Mouse (Mus musculus) megakaryocyte, adult 5-6 weeks (primary cell): Measurements from ENCODE around the gene Prkaca. TPM values are rescaled to one million over a fixed set of nuclear protein-coding genes. Genes with fewer than 3 reads are reported as not detected.
"Not testable (repeated sequence)": the region's sequence is repeated elsewhere in the genome, so short reads cannot be mapped to it uniquely, and the experiment has no call there.

Source experiments
- ATAC-seq: 2 replicates; pipeline ENCODE4 v1.8.0; 2016; ENCODE audit warnings: mild to moderate bottlenecking, inconsistent platforms; ENCODE audit not compliant: poor library complexity, severe bottlenecking
- total RNA-seq, 2 experiments: library from RNA; stranded (forward) in 1 of 2; stranded (reverse) in 1 of 2; fragments of 153-499, 151-499 nt in 1 of 2; fragments of 221-1000, 200-1000 nt in 1 of 2; gene quantifications; 2 replicates each; pipeline versions ENCODE4 v1.2.3 to v1.2.4; 2015 to 2017

The Prkaca gene
- total RNA-seq, 2 experiments from 2014 or later, result 17.7 to 21.6 TPM

DNA sequence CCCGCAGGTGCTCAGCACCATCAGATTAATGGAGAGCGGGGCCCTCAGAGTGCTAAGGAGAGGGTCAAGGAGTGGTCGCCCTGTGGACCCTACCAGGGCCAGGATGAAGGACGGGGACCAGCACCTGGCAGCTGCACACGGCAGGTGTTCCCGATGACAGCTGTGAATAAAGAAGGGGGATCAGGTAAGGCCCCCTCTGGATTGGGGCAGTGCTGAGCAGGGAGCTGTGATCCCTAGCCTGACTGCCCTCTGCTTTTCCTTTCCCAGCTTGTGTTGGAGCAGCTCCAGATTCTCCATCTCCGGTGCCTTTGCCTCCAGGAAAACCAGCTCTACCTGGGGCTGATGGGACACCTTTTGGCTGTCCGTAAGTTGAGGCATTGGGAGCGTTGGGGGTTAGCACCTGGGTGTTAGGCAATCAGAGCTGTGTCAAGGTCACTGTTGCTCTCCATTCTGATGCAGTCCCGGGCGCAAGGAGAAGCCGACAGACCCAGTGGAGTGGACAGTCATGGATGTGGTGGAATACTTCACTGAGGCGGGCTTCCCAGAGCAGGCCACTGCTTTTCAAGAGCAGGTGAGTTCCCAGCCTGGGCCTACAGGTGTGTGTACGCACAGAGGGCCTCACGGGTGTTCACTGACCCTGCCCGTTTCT is 26.4 kb downstream of the Prkaca start:
- ATAC-seq, result no peak

- no peak for ATAC-seq
Measured at GRCm38 (mm10) chr8:83999825-84000224, 27.0 kb downstream of the Prkaca start.

DNA sequence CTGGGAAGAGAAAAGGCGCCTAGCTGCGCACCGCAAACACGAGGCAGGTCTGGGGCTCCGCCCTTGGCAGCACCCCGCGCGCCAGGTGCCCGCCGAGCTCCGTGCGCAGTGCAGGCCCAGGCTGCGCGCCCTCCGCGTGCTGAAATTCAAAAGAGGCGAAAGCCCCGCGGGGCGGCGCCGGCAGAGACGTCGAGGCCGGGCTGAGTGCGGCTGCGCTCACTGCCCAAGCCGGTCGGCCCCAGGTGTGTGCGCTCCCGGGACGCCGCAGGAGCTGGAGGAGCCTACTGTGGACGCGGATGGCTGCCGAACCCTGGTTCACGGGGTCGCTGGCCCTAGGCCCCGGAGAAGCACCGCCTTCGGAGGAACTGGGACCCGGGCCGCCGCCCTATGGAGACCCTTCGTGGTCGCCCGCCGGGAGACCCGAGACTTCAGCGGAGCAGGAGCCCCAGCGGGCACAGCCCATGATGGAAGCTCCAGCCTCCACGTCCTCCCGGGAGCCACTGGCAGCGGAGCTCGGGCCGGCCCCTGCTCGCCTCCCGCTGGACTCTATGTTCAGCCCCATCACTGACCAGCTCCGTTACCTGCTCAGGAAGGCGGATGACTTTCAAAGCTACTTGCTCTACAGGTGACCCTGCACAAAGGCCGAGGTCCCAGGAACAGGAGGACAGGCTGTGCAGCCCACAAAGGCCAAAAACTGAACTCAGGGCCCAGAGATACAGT is 28.6 kb downstream of the Prkaca start, which contains the start of gene 1700067K01Rik:
1700067K01Rik (plus strand) TSS at position 222 of the 720 bp plus-strand sequence.
- ATAC-seq, result no peak

DNA sequence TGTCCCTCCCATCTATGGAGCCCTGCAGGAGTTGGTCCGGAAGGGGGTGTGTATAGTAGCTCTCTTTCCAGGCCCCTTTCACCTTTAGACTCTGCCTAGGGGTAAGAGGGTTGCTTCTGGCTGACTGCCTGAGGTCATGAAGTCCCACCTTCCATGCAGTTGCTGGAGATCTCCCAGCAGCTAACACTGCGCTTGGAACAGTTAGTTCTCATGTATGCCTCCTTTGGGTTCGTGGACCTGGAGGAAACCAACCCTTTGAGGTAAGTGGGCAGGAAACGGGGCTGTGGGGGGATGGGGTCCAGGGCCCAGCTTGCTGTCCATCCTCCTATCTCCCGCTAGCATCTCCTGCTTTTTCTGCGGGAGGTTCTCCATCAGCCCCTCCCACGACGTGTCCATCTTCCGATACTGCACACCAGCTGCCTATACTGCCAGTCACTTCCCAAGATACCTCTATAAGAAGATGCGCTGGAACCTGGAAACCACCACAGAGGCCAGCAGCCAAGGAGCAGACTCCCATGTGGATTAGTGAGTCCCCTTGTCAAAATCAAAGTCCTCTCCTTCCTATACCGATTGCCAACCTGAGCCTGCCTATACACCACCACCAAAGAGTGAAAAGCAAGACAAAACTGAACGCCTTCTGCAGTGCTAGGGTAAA is 30.3 kb downstream of the Prkaca start:
- no peak for ATAC-seq

DNA sequence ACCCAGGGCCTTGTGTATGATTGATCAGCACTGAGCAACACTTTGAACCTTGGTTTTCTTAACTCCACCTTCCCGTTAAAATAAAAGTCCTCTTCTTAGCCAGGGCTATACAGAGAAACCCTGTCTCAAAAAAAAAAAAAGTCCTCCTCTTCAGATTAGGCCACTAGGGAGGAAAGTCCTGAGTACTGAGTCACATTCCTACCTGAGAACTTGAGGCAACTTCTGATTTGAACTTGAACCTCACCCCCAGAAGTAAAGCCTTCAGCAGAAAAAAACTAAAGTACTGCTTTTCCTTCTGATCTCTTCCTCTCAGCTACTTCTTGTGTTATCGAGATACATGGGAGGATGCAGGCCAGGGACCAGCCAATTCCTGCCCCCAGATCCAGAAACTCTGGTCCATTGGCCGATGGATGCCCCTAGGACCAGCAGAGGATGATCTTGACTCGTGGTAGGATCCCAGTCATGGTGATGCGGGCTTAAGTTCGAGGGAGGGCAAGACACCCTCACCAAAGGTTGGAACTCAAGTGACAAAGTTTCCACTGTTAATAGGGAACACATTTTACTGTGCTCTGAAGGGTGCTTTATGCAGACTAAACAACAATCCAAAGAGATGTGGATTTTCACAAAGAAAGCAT is 30.9 kb downstream of the Prkaca start:
- ATAC-seq, result no peak

GRCm38 (mm10) chr8:84004533-84005201 is 31.9 kb downstream of the Prkaca start:
- peak; percentile 100 for ATAC-seq

DNA sequence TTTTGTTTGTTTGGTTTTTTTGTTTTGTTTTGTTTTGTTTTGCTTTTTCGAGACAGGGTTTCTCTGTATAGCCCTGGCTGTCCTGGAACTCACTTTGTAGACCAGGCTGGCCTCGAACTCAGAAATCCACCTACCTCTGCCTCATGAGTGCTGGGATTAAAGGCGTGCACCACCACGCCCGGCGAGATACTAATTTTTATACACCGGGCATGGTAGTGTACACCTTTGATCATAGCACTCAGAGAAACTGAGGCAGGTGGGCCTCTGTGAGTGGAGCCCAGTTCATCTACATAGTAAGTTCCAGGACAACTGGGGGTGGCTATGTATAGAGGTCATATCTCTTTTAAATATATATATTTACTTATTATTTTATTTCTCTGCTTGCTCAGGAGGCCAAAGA is 32.7 kb downstream of the Prkaca start:
- ATAC-seq, result not testable (repeated sequence)

DNA sequence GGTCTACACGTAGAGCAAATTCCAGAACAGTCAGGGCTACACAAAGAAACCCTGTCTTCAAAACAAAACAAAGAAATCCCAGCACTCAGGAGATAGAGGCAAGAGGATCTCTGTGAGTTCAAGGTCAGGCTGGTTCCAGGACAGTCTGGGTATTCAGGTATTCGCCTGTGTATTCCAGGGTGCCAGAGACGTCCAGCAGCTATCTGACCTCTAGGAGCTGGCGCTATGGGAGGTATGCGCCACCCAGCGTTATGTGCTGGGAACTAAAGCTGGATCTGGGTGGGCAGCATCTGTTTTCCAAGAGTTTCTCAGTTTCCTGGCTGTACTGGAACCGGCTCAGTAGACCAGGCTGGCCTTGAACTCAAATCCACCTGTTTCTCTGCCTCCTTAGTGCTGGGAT is 35.6 kb downstream of the Prkaca start:
- no peak for ATAC-seq

DNA sequence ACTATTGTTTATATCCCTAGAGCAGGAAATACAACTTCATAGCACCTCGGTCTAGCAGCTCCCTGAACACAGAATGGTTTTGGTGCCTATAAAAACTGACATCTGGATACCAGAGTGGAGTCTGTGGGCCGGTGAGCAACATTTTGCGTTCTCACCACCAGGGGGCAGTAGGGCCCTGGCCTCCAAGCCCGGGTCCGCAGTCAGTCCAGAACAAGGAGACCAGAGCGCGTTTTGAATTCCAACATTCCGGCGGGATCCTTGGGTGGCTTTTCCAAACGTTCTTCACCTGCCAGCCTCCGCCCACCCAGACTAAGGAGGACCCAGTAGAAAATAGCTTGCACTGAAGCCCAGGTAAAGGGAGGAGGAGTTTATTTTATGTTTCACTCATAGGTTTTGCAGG is 37.1 kb downstream of the Prkaca start:
- peak; percentile 77 for ATAC-seq

DNA sequence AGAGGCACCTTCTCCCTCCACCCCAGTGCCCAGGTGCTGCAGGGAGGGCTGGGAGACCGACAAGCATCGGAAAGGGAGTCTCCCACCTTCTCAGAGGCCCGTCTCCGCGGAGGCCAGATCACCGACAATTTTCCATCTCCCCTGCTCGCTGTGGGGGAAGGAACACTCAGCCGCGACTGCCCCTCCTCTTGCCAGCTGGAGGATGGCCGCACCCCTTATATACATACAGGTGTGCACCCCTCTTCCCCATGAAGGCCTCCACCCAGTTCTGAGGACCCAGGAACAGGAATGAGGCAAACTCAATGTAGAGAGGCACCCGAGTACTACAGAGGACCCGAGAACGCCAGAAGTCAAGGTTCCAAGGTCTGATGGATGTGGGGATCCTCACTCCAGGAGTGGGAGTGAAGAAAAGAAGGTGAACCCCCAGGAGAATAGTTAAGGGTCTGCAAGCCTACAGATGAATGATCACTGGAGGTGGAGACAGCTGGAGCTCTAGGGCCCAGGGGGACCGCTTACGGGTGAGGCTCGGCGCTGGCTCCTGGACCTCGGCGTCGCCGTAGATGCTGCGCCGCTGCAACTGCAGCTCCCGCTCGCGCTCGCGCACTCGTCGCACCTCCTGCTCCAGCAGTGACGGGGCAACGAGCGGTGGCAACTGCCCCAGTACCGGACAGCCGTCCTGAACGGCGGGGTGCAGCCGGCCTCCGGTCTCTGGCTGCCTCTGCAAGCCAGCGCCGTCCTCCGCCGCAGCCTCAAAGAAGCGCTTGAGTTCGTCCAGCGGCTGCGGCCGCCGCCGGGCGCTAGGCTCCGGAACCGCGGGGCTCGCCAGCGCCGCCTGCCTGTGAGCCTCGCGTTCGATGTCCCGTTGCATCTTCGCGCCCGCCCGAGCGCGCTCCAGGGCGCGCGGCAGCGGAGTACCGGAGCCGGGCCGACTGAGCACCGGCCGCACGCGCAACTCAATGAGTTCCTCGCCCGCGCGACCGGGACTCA is 38.1 kb downstream of the Prkaca start:
- ATAC-seq, result peak; percentile 80

DNA sequence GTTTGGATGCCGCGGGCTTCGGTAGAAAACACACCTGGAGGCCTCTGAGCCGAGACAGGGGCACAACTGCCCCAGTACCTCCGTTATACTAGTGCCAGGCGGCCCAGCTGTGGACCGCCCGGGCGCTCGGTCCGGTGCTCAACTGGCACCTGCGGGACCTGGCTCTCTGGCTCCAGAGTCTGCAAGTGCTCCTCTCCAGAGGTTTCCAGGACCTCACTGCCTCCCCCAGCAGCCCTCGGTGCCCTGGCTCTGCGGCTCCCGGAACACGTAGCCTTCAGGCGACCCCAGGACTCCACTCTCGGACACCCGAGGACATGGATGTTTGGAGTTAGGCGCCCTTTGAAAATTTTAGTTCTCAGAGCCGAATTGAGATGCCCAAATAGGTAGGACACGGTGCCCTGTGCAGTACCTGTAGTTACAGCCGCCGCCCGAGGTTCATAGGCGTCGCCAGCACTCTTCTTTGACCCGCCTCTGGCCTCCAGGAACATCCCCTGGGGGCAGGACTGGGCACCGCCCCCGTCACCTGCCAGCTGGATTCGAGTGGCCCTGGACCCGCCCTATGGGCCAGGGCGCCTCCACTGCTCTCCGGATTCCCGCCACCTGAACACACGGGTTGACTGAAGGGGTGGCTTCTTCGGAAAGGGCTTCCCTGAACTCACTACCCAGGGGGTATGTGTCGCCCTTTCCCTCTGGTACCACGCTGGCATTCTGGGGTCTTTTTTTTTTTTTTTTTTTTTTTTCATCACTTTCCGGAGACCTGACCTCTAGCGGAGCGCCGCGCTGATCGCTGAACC is 39.1 kb downstream of the Prkaca start, which contains the start of gene 2210011C24Rik:
2210011C24Rik (minus strand) TSS at position 467 of the 794 bp plus-strand sequence.
- ATAC-seq, result 0 out of 2 replicates have a peak, but pooled peaks have one; percentile 26

- no peak for ATAC-seq
Measured at GRCm38 (mm10) chr8:84012499-84013165, 39.8 kb downstream of the Prkaca start.

DNA sequence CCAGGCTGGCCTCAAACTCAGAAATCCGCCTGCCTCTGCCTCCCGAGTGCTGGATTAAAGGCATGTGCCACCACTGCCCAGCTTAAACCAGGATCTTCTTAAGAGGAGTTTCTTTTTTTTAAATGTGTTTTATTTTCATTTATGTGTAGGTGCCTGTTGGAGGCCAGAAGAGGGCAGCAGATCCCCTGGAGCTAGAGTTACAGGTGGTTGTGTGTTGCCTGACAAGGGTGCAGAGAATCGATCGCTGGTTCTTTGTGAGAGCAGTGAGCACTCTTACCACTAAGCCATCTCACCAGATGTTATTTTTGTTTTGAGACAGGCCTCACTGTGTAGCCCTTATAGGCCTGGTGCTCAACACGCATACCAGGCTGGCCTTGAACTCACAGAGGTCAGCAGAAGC is 43.0 kb downstream of the Prkaca start:
- ATAC-seq, result no peak

GRCm38 (mm10) chr8:84019738-84020137 is 46.9 kb downstream of the Prkaca start:
- ATAC-seq, result no peak

DNA sequence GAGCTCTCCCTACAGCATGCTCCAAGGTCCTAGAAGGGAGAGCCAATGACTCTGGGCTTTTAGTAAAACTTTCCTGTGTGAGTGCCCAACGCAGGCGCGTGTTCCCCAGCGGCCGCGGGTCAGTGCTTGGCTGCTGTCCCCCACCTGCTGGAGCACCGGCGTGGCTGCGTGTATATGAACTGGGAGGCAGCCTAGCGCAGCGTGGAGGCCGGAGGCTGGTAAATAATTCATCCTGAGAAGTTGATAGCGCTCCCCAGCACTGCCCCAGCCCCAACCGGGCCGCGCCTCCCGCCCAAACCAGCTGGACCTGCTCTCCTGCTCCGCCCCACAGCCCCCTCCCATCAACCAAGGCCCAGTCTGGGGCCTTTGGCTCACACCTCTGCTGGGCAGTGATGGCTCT is 48.3 kb downstream of the Prkaca start, which contains the start of gene Palm3:
Palm3 (plus strand) TSS at position 376 of the 400 bp plus-strand sequence.
- ATAC-seq, result no peak

- no peak for ATAC-seq
Measured at GRCm38 (mm10) chr8:84021569-84021968, 48.8 kb downstream of the Prkaca start.

DNA sequence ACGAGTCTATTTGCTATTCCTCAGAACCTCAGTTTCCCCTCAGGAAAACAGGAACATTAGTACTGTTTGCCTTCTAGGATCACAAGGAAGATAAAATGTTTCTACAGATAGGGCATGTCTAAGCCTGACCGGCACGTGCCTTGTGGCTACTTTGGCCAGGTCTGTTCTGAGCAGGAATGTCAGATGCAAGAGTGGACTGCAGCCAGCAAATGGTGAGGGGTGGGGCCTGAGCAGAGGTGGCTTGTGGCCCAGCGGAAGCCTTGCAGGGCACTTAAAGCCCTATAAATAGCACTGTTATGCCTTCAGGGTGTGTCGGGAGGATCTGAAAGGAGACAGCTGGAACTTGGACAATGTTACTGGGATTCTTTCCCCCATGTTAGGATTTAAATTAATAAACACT is 50.3 kb downstream of the Prkaca start:
- no peak for ATAC-seq

DNA sequence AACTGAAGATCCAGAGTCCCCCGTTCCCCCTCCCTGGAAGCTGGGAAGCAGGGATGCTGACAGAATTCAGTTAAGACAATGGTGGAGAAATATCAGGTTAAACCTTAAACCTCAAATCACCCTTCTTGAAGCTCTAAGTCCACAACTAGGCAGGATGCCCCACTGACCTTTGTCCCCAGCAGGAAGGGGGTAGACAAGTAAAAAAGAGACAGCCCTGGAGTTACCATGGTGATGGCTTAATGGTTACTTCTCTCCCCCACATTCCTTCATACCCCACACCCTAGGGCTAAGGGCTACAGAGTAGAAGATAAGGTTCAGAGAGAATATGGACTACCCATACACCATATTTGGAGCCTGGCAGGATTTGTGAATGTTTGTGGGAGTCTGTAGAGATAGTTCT is 50.8 kb downstream of the Prkaca start:
- ATAC-seq, result no peak
